Mouse (Mus musculus): ENCODE measurements around the gene Clp1.

- TF ChIP-seq POLR2A (IDR thresholded peaks at IDR 0.05; ENCODE audit: extremely low read depth, insufficient read depth, low read length) (no peak), CTCF (IDR thresholded peaks at IDR 0.05; ENCODE audit: low read depth, low read length) (peak; percentile 66)
Observed at GRCm38 (mm10) chr2:84738271-84738911, 11.2 kb upstream of the Clp1 start.

Measured in liver, adult 2 months (tissue).